Mouse (Mus musculus): ENCODE measurements around the gene Rcan2. TPM values are rescaled to one million over a fixed set of nuclear protein-coding genes. Genes with fewer than 3 reads are reported as not detected.

Rcan2 gene
- polyA plus RNA-seq, 2 experiments from 2014 or later, result not detected

- ATAC-seq, result no peak
These were observed 26.1 kb downstream of the Rcan2 start for GRCm38 (mm10) chr17:43827261-43827660.

GRCm38 (mm10) chr17:43832401-43833124, 31.4 kb downstream of the Rcan2 start:
- no peak for ATAC-seq

GRCm38 (mm10) chr17:43840208-43840607, 39.1 kb downstream of the Rcan2 start:
- ATAC-seq, result no peak

GRCm38 (mm10) chr17:43846714-43847113, 45.6 kb downstream of the Rcan2 start:
- no peak for ATAC-seq

GRCm38 (mm10) chr17:43848903-43849302, 47.8 kb downstream of the Rcan2 start:
- no peak for ATAC-seq

GRCm38 (mm10) chr17:43855132-43855531, 54.0 kb downstream of the Rcan2 start:
- ATAC-seq, result no peak

- ATAC-seq, result no peak
These were observed 54.9 kb downstream of the Rcan2 start for GRCm38 (mm10) chr17:43856081-43856480.

- ATAC-seq, result no peak
These were observed 67.7 kb downstream of the Rcan2 start for GRCm38 (mm10) chr17:43868808-43869207.

GRCm38 (mm10) chr17:43869677-43870076, 68.5 kb downstream of the Rcan2 start:
- ATAC-seq, result no peak

GRCm38 (mm10) chr17:43874417-43874816, 73.3 kb downstream of the Rcan2 start:
- no peak for ATAC-seq

- no peak for ATAC-seq
These were observed 76.3 kb downstream of the Rcan2 start for GRCm38 (mm10) chr17:43877425-43877824.

GRCm38 (mm10) chr17:43883016-43883415, 81.9 kb downstream of the Rcan2 start:
- no peak for ATAC-seq

GRCm38 (mm10) chr17:43886262-43886661, 85.1 kb downstream of the Rcan2 start:
- ATAC-seq, result no peak

- ATAC-seq, result no peak
These were observed 86.8 kb downstream of the Rcan2 start for GRCm38 (mm10) chr17:43887931-43888330.

- no peak for ATAC-seq
These were observed 96.2 kb downstream of the Rcan2 start for GRCm38 (mm10) chr17:43897346-43897745.

GRCm38 (mm10) chr17:43899405-43900092, 98.4 kb downstream of the Rcan2 start:
- ATAC-seq, result no peak

GRCm38 (mm10) chr17:43900133-43900532, 99.0 kb downstream of the Rcan2 start:
- no peak for ATAC-seq

GRCm38 (mm10) chr17:43901474-43901873, 100.3 kb downstream of the Rcan2 start:
- no peak for ATAC-seq

GRCm38 (mm10) chr17:43903807-43904771, 102.9 kb downstream of the Rcan2 start:
- no peak for ATAC-seq

- no peak for ATAC-seq
These were observed 103.7 kb downstream of the Rcan2 start for GRCm38 (mm10) chr17:43904896-43905295.

- ATAC-seq, result no peak
These were observed 105.6 kb downstream of the Rcan2 start for GRCm38 (mm10) chr17:43906728-43907127.

- ATAC-seq, result no peak
These were observed 115.0 kb downstream of the Rcan2 start for GRCm38 (mm10) chr17:43916128-43916527.

- no peak for ATAC-seq
These were observed 116.0 kb downstream of the Rcan2 start for GRCm38 (mm10) chr17:43917143-43917542.

Measured in activated CD4-positive, CD25-positive, alpha-beta regulatory T cell, adult 4 months (primary cell).